Mouse (Mus musculus): ENCODE data around the gene Lef1.

The Lef1 gene

GRCm38 (mm10) chr3:131248444-131248843, 138.2 kb downstream of the Lef1 start:
- DNase-seq (ENCODE audit: low spot score) = no peak

- no peak for DNase-seq (ENCODE audit: low spot score)
These were observed 140.0 kb downstream of the Lef1 start for GRCm38 (mm10) chr3:131250283-131250682.

- DNase-seq (ENCODE audit: low spot score) = no peak
These were observed 140.7 kb downstream of the Lef1 start for GRCm38 (mm10) chr3:131250978-131251377.

GRCm38 (mm10) chr3:131251601-131252000, 141.3 kb downstream of the Lef1 start:
- no peak for DNase-seq (ENCODE audit: low spot score)

GRCm38 (mm10) chr3:131254991-131255390, 144.7 kb downstream of the Lef1 start:
- no peak for DNase-seq (ENCODE audit: low spot score)

- DNase-seq (ENCODE audit: low spot score) = no peak
These were observed 145.2 kb downstream of the Lef1 start for GRCm38 (mm10) chr3:131255399-131255981.

- DNase-seq (ENCODE audit: low spot score) = no peak
These were observed 148.7 kb downstream of the Lef1 start for GRCm38 (mm10) chr3:131258921-131259320.

- DNase-seq (ENCODE audit: low spot score) = no peak
These were observed 149.2 kb downstream of the Lef1 start for GRCm38 (mm10) chr3:131259392-131259965.

- DNase-seq (ENCODE audit: low spot score) = no peak
These were observed 150.1 kb downstream of the Lef1 start for GRCm38 (mm10) chr3:131260418-131260817.

GRCm38 (mm10) chr3:131263766-131264486, 153.7 kb downstream of the Lef1 start:
- no peak for DNase-seq (ENCODE audit: low spot score)

GRCm38 (mm10) chr3:131265516-131265915, 155.2 kb downstream of the Lef1 start:
- no peak for DNase-seq (ENCODE audit: low spot score)

GRCm38 (mm10) chr3:131266366-131267050, 156.2 kb downstream of the Lef1 start:
- DNase-seq (ENCODE audit: low spot score) = no peak

GRCm38 (mm10) chr3:131270381-131270780, 160.1 kb downstream of the Lef1 start:
- DNase-seq (ENCODE audit: low spot score) = no peak

- no peak for DNase-seq (ENCODE audit: low spot score)
These were observed 160.9 kb downstream of the Lef1 start for GRCm38 (mm10) chr3:131271157-131271556.

- DNase-seq (ENCODE audit: low spot score) = peak; percentile 62
These were observed 161.5 kb downstream of the Lef1 start, which contains the start of gene Hadh for GRCm38 (mm10) chr3:131271559-131272373. Hadh (minus strand) TSS chr3:131272101.

GRCm38 (mm10) chr3:131272374-131273100, 162.3 kb downstream of the Lef1 start:
- no peak for DNase-seq (ENCODE audit: low spot score)
